Mouse (Mus musculus) lung, postnatal 4 days (tissue): ENCODE measurements around the gene Osbpl5.
A peak's percentile ranks its signal among the peaks of the same experiment; 100 is the strongest.
"Not testable (repeated sequence)": the region's sequence is repeated elsewhere in the genome, so short reads cannot be mapped to it uniquely, and the experiment has no call there.

Experiments
- DNase-seq, 2 experiments: peaks; one replicate each; pipeline ENCODE4 v3.0.0; 2021

The Osbpl5 gene

GRCm38 (mm10) chr7:143696140-143696539 lies 60.6 kb downstream of the Osbpl5 start:
- DNase-seq = peak in 1 of 2 experiments; percentile 39

GRCm38 (mm10) chr7:143694550-143694949 lies 62.2 kb downstream of the Osbpl5 start:
- peak in 1 of 2 experiments; percentile 10 for DNase-seq

GRCm38 (mm10) chr7:143692746-143693510 lies 63.9 kb downstream of the Osbpl5 start:
- DNase-seq = peak in 1 of 2 experiments; percentile 15

- DNase-seq = no peak
These were observed 64.9 kb downstream of the Osbpl5 start for GRCm38 (mm10) chr7:143691909-143692308.

- DNase-seq = peak in 1 of 2 experiments; percentile 10
These were observed 65.6 kb downstream of the Osbpl5 start for GRCm38 (mm10) chr7:143691181-143691580.

GRCm38 (mm10) chr7:143689946-143690345 lies 66.8 kb downstream of the Osbpl5 start:
- DNase-seq = no peak

GRCm38 (mm10) chr7:143689481-143689880 lies 67.3 kb downstream of the Osbpl5 start:
- peak in 1 of 2 experiments; percentile 15 for DNase-seq

- DNase-seq = peak in 1 of 2 experiments; percentile 19
These were observed 70.1 kb downstream of the Osbpl5 start for GRCm38 (mm10) chr7:143686676-143687075.

GRCm38 (mm10) chr7:143686191-143686590 lies 70.6 kb downstream of the Osbpl5 start:
- not testable (repeated sequence) for DNase-seq

- peak; percentile 82 to 84 for DNase-seq
These were observed 71.3 kb downstream of the Osbpl5 start, which contains the start of gene Tnfrsf23 for GRCm38 (mm10) chr7:143685359-143686067. TSS of gene Tnfrsf23 (minus strand) at chr7:143685872.

GRCm38 (mm10) chr7:143684569-143684968 lies 72.2 kb downstream of the Osbpl5 start:
- DNase-seq = not testable (repeated sequence)

- no peak for DNase-seq
These were observed 75.2 kb downstream of the Osbpl5 start for GRCm38 (mm10) chr7:143681566-143681965.

- not testable (repeated sequence) for DNase-seq
These were observed 75.9 kb downstream of the Osbpl5 start for GRCm38 (mm10) chr7:143680836-143681235.

GRCm38 (mm10) chr7:143679650-143680049 lies 77.1 kb downstream of the Osbpl5 start:
- peak in 1 of 2 experiments; percentile 3 for DNase-seq

- DNase-seq = no peak
These were observed 90.1 kb downstream of the Osbpl5 start for GRCm38 (mm10) chr7:143666427-143667311.

- DNase-seq = no peak
These were observed 93.3 kb downstream of the Osbpl5 start for GRCm38 (mm10) chr7:143663470-143663869.

- DNase-seq = no peak
These were observed 96.0 kb downstream of the Osbpl5 start for GRCm38 (mm10) chr7:143660797-143661196.

GRCm38 (mm10) chr7:143649769-143650346 lies 106.9 kb downstream of the Osbpl5 start:
- not testable (repeated sequence) for DNase-seq

- peak; percentile 87 to 88 for DNase-seq
These were observed 107.6 kb downstream of the Osbpl5 start, which contains the start of gene Tnfrsf22 for GRCm38 (mm10) chr7:143649034-143649768. TSS of gene Tnfrsf22 (minus strand) at chr7:143649661.

GRCm38 (mm10) chr7:143643949-143644348 lies 112.8 kb downstream of the Osbpl5 start:
- not testable (repeated sequence) for DNase-seq
